ENCODE assay signal across 31 mouse cellular contexts in the genomic region with DNA sequence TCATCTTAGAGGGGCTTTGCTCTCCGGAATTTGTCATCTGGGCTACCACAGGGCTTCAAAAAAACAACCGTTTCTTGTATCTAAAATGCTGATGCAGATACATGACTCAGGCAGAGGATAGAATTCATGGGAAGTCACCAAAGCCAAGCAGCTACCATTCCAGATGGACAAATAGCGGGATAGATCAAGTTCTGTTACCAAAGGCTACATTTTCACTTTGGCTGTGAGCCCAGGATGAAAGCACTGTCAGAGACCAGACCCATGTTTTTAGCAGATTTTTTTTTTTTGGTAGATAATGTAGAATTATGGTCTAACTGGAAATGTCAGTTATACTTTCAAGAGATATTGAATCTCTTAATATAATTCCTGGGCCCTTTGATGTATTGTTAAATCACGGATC. TPM values are rescaled to one million over a fixed set of nuclear protein-coding genes. Genes with fewer than 3 reads are reported as not detected.
DNase-seq lines count a peak whose midpoint lies in the region; ATAC-seq lines count a peak whose summit lies in the region.
"Had no signal": no experiment of that assay in that cellular context is flagged by ENCODE, and none has a peak within 500 bp of the region (broad histone marks: within the 10 kb centered on the region; RNA-seq: fewer than 3 reads in every experiment).

No protein-coding gene starts in this region.

- peak; percentile 20 for DNase-seq in forebrain, embryonic 11.5 days (ENCODE audit: low spot score)
- peak; percentile 20 for DNase-seq in left cerebral cortex, postnatal 4 days
- no peak for DNase-seq in left cerebral cortex, postnatal 10 days (ENCODE audit: extremely low spot score in 1 of 2, low spot score in 2 of 2)
- DNase-seq in brain, adult 2 months (ENCODE audit: low read depth, low spot score), result peak; percentile 63
- peak; percentile 73 to 75 for DNase-seq in cerebellum, postnatal 10 days
- no peak for DNase-seq in embryo, embryonic 10.5 days (ENCODE audit: low spot score)
- DNase-seq in left cerebral cortex, adult 9 months (ENCODE audit: low spot score in 2 of 2), result no peak
- DNase-seq: adrenal gland, postnatal 10 days; embryo, embryonic 11 days; heart, adult 2 months; heart, postnatal 14 days; kidney, adult 8-10 months; kidney, postnatal 10 days; liver, postnatal 0 days; lung, postnatal 10 days had no signal

- 88% methylated on average over 4 of the region's 4 CpGs for WGBS in forebrain, embryonic 11.5 days
- WGBS in forebrain, embryonic 13.5 days, result 83% methylated on average over 4 of the region's 4 CpGs

- no peaks in the 10 kb centered on the region for H3K36me3 ChIP-seq in forebrain, embryonic 11.5 days (ENCODE audit: control insufficient read depth, insufficient read depth, low read length)
- H3K36me3 ChIP-seq in forebrain, embryonic 13.5 days (ENCODE audit: poor library complexity, severe bottlenecking), result peaks cover 6% of the 10 kb centered on the region; the same call in 1 of the 2 replicates
- H3K36me3 ChIP-seq: embryonic facial prominence, embryonic 13.5 days; forebrain, embryonic 12.5 days; hindbrain, embryonic 10.5 days; liver, embryonic 12.5 days; midbrain, embryonic 13.5 days; neural tube, embryonic 13.5 days had no signal

- intact Hi-C loops in left cerebral cortex, postnatal 4 days (cut with DNase I), result no loop called here
- intact Hi-C loops in left cerebral cortex, postnatal 10 days (cut with DNase I), result no loop called here

- ATAC-seq in forebrain, embryonic 11.5 days (replicated peaks; ENCODE audit: low FRiP score), result no peak
- no peak for ATAC-seq in forebrain, embryonic 13.5 days
- ATAC-seq: hindbrain, embryonic 16.5 days; intestine, embryonic 16.5 days; liver, embryonic 12.5 days; liver, postnatal 0 days; midbrain, embryonic 13.5 days had no signal

- H3K4me2 ChIP-seq in forebrain, embryonic 11.5 days (ENCODE audit: low read depth, low read length, severe bottlenecking), result no peak overlapping the region
- no peak overlapping the region for H3K4me2 ChIP-seq in forebrain, embryonic 13.5 days
- H3K4me2 ChIP-seq: embryonic facial prominence, embryonic 13.5 days; forebrain, embryonic 12.5 days; liver, embryonic 12.5 days; midbrain, embryonic 13.5 days; neural tube, embryonic 13.5 days had no signal

- no peaks in the 10 kb centered on the region for H3K27me3 ChIP-seq in forebrain, embryonic 11.5 days (ENCODE audit: control insufficient read depth, insufficient read depth, low read length)
- H3K27me3 ChIP-seq in forebrain, embryonic 13.5 days, result no peaks in the 10 kb centered on the region
- H3K27me3 ChIP-seq: midbrain, embryonic 13.5 days; neural tube, embryonic 13.5 days had no signal

- no peak overlapping the region for H3K4me3 ChIP-seq in forebrain, embryonic 11.5 days (ENCODE audit: low read depth, low read length)
- H3K4me3 ChIP-seq in forebrain, embryonic 13.5 days, result no peak overlapping the region
- H3K4me3 ChIP-seq: embryonic facial prominence, embryonic 13.5 days; erythroblast, embryonic 14.5 days; forebrain, embryonic 12.5 days; heart, adult 2 months; hindbrain, embryonic 10.5 days; liver, embryonic 12.5 days; midbrain, embryonic 13.5 days; neural tube, embryonic 13.5 days had no signal

- peaks cover 3% of the 10 kb centered on the region; the same call in 1 of the 2 replicates for H3K4me1 ChIP-seq in forebrain, embryonic 11.5 days (replicated peaks; ENCODE audit: control insufficient read depth, insufficient read depth, low read length)
- H3K4me1 ChIP-seq in forebrain, embryonic 13.5 days, result peaks cover 36% of the 10 kb centered on the region
- H3K4me1 ChIP-seq: liver, embryonic 12.5 days had no signal

- H3K27ac ChIP-seq in forebrain, embryonic 11.5 days (ENCODE audit: low read depth, low read length), result no peak overlapping the region
- no peak overlapping the region for H3K27ac ChIP-seq in forebrain, embryonic 13.5 days
- H3K27ac ChIP-seq: embryonic facial prominence, embryonic 13.5 days; forebrain, embryonic 12.5 days; heart, adult 2 months; hindbrain, embryonic 10.5 days; liver, embryonic 12.5 days; macrophage; midbrain, embryonic 13.5 days; neural tube, embryonic 13.5 days had no signal

- no peak overlapping the region for H3K9ac ChIP-seq in forebrain, embryonic 11.5 days (ENCODE audit: low read length)
- no peak overlapping the region for H3K9ac ChIP-seq in forebrain, embryonic 13.5 days
- H3K9ac ChIP-seq: embryonic facial prominence, embryonic 13.5 days; forebrain, embryonic 12.5 days; liver, embryonic 12.5 days; liver, postnatal 0 days; midbrain, embryonic 13.5 days; neural tube, embryonic 13.5 days had no signal

- H3K9me3 ChIP-seq in forebrain, embryonic 11.5 days (ENCODE audit: control insufficient read depth, low read length), result no peaks in the 10 kb centered on the region
- no peaks in the 10 kb centered on the region for H3K9me3 ChIP-seq in forebrain, embryonic 13.5 days (replicated peaks)
- H3K9me3 ChIP-seq: embryonic facial prominence, embryonic 13.5 days; forebrain, embryonic 12.5 days; hindbrain, embryonic 10.5 days; liver, embryonic 12.5 days; midbrain, embryonic 13.5 days; neural tube, embryonic 13.5 days had no signal

RNA-seq across cellular contexts. Expression of a gene that starts 7.4 kb away (rescaled TPM):
- polyA plus RNA-seq in forebrain, embryonic 11.5 days (2014; fragmentation: Nextera tagmentation; extraction: Ambion mirVana), result 5.5 TPM in 2 replicates
- polyA plus RNA-seq in forebrain, embryonic 13.5 days (2015; fragmentation: Nextera tagmentation; extraction: Ambion mirVana), result 5.9 and 6.7 TPM in 2 replicates
- total RNA-seq in left cerebral cortex, postnatal 4 days (2021), result 10 to 100 TPM in 1 of 2 experiments, 1 to 10 TPM in 1; 9.5 to 10.1 TPM
- total RNA-seq in left cerebral cortex, postnatal 10 days (2021), result 10 to 100 TPM; 10.4 to 12.4 TPM
- total RNA-seq: CH12.LX; ES-E14; heart, adult 2 months; megakaryocyte-erythroid progenitor cell, adult 5-6 weeks had no signal
- polyA plus RNA-seq: C2C12; heart, embryonic 14.5 days; macrophage had no signal

Comparison
In these comparisons a context has a peak if more than half of its experiments do, and no peak if none do; other contexts are left out.
1. DNase-seq: peak in forebrain, embryonic 11.5 days (single experiment), left cerebral cortex, postnatal 4 days (single experiment), brain, adult 2 months (single experiment) and cerebellum, postnatal 10 days (2 of 2); none in left cerebral cortex, postnatal 10 days (0 of 2), embryo, embryonic 10.5 days (single experiment) and left cerebral cortex, adult 9 months (0 of 2).